Comparison of ENCODE assay signal across 8 mouse cellular contexts in genomic region chr7:122242260-122242659, GRCm38 (mm10). TPM values are rescaled to one million over a fixed set of nuclear protein-coding genes. Genes with fewer than 3 reads are reported as not detected.
A peak's percentile ranks its signal among the peaks of the same experiment; 100 is the strongest.
DNase-seq lines count a peak whose midpoint lies in the region; ATAC-seq and TF ChIP-seq lines count a peak whose summit lies in the region.

No protein-coding gene starts in this region.

- H3K4me1 ChIP-seq in liver, postnatal 0 days (ENCODE audit: insufficient read depth), result no peaks in the 10 kb centered on the region
- no peaks in the 10 kb centered on the region for H3K4me1 ChIP-seq in stomach, embryonic 16.5 days (ENCODE audit: control insufficient read depth, insufficient read depth, low read length)

- DNase-seq in adrenal gland, adult (ENCODE audit: inconsistent age in 2 of 2, low spot score in 1 of 2), result peak; percentile 8 to 65
- no peak for DNase-seq in adrenal gland, adult 8-10 months
- peak; percentile 30 for DNase-seq in liver, postnatal 0 days
- DNase-seq in liver, result no peak
- peak; percentile 29 for DNase-seq in c-Kit-positive CD71-positive TER-119-positive erythroid progenitor cells, embryonic 14.5 days (ENCODE audit: low spot score)
- DNase-seq in heart, adult 9 months (ENCODE audit: low spot score in 2 of 2), result peak; percentile 14 to 28
- DNase-seq in left cerebral cortex, postnatal 14 days (ENCODE audit: low spot score in 2 of 2), result peak; percentile 36 to 52

- H3K27me3 ChIP-seq in liver, postnatal 0 days (ENCODE audit: insufficient read depth, low read length), result no peaks in the 10 kb centered on the region
- H3K27me3 ChIP-seq in stomach, embryonic 16.5 days (ENCODE audit: control insufficient read depth, insufficient read depth, low read length), result no peaks in the 10 kb centered on the region

- TF ChIP-seq EP300 in liver, postnatal 0 days (IDR thresholded peaks at IDR 0.05; ENCODE audit: low read depth), result no peak

- intact Hi-C loops in left cerebral cortex, postnatal 14 days (cut with DNase I), result no loop called here

- ATAC-seq in liver, postnatal 0 days, result no peak
- 0 out of 2 replicates have a peak, but pooled peaks have one; percentile 23 for ATAC-seq in stomach, embryonic 16.5 days (ENCODE audit: insufficient read depth, low FRiP score)

- WGBS in liver, postnatal 0 days (ENCODE audit: insufficient replicate concordance), result 38% methylated on average over 1 of the region's 1 CpGs
- 29% methylated on average over 1 of the region's 1 CpGs for WGBS in stomach, embryonic 16.5 days

- H3K27ac ChIP-seq in liver, postnatal 0 days (ENCODE audit: low read depth), result no peak overlapping the region
- no peak overlapping the region for H3K27ac ChIP-seq in stomach, embryonic 16.5 days (ENCODE audit: low read length)

- peak; percentile 91 for TF ChIP-seq CTCF in liver, postnatal 0 days (IDR thresholded peaks at IDR 0.05; ENCODE audit: low read depth)

- no peak overlapping the region for H3K4me2 ChIP-seq in liver, postnatal 0 days (ENCODE audit: low read depth, low read length)
- no peak overlapping the region for H3K4me2 ChIP-seq in stomach, embryonic 16.5 days (ENCODE audit: low read depth, low read length)

- no peaks in the 10 kb centered on the region for H3K9me3 ChIP-seq in liver, postnatal 0 days (ENCODE audit: low read length)
- H3K9me3 ChIP-seq in stomach, embryonic 16.5 days (replicated peaks; ENCODE audit: control insufficient read depth, low read length), result no peaks in the 10 kb centered on the region

- H3K4me3 ChIP-seq in liver, postnatal 0 days (ENCODE audit: low read depth, low read length), result no peak overlapping the region
- H3K4me3 ChIP-seq in stomach, embryonic 16.5 days (replicated peaks; ENCODE audit: low read length), result no peak overlapping the region

- H3K36me3 ChIP-seq in liver, postnatal 0 days (replicated peaks; ENCODE audit: insufficient read depth, low read length), result no peaks in the 10 kb centered on the region
- H3K36me3 ChIP-seq in stomach, embryonic 16.5 days (ENCODE audit: control insufficient read depth, insufficient read depth, low read length), result no peaks in the 10 kb centered on the region

- no peak overlapping the region for H3K9ac ChIP-seq in liver, postnatal 0 days (replicated peaks)
- H3K9ac ChIP-seq in stomach, embryonic 16.5 days (ENCODE audit: low read length), result no peak overlapping the region

RNA-seq across cellular contexts. Expression of gene Chp2, which starts 23.0 kb away (rescaled TPM):
- total RNA-seq in adrenal gland, adult 8-10 months (2022), result 1 to 10 TPM; 1.2 to 4.5 (median 2.4) TPM
- 2.1 and 2.9 TPM in 2 replicates for polyA plus RNA-seq in liver, postnatal 0 days (2015; fragmentation: Nextera tagmentation; extraction: Ambion mirVana)
- total RNA-seq in left cerebral cortex, postnatal 14 days (2021), result 1 to 10 TPM; 2.7 to 3.9 TPM
- polyA plus RNA-seq in stomach, embryonic 16.5 days (2015; fragmentation: Nextera tagmentation; extraction: Ambion mirVana), result 1.7 and 2.0 TPM in 2 replicates

RNA-seq across cellular contexts. Expression of gene Prkcb, which starts 46.3 kb away (rescaled TPM):
- 10 to 100 TPM; 15.1 to 28.3 (median 21.8) TPM for total RNA-seq in adrenal gland, adult 8-10 months (2022)
- polyA plus RNA-seq in liver, postnatal 0 days (2015; fragmentation: Nextera tagmentation; extraction: Ambion mirVana), result 8.1 TPM in 2 replicates
- total RNA-seq in left cerebral cortex, postnatal 14 days (2021), result 100 to 1,000 TPM; 894 to 958 TPM
- polyA plus RNA-seq in stomach, embryonic 16.5 days (2015; fragmentation: Nextera tagmentation; extraction: Ambion mirVana), result 12.0 and 12.7 TPM in 2 replicates

RNA-seq across cellular contexts. Expression of gene Ern2, which starts 56.3 kb away (rescaled TPM):
- total RNA-seq in adrenal gland, adult 8-10 months (2022), result under 1 TPM; 0.15 to 0.43 (median 0.35) TPM
- polyA plus RNA-seq in liver, postnatal 0 days (2015; fragmentation: Nextera tagmentation; extraction: Ambion mirVana), result not detected in 2 replicates
- total RNA-seq in left cerebral cortex, postnatal 14 days (2021), result under 1 TPM; 0.34 to 0.35 TPM
- polyA plus RNA-seq in stomach, embryonic 16.5 days (2015; fragmentation: Nextera tagmentation; extraction: Ambion mirVana), result 28.5 and 39.9 TPM in 2 replicates

Comparison
In these comparisons a context has a peak if more than half of its experiments do, and no peak if none do; other contexts are left out.
1. DNase-seq: peak in adrenal gland, adult (2 of 2), liver, postnatal 0 days (single experiment), c-Kit-positive CD71-positive TER-119-positive erythroid progenitor cells, embryonic 14.5 days (single experiment), heart, adult 9 months (2 of 2) and left cerebral cortex, postnatal 14 days (2 of 2); none in adrenal gland, adult 8-10 months (single experiment) and liver (single experiment).
2. RNA of gene Prkcb, which starts 46.3 kb away (total RNA-seq): 894 to 958 TPM in left cerebral cortex, postnatal 14 days; 15.1 to 28.3 TPM in adrenal gland, adult 8-10 months; every median in the first group is over 10 times any median in the second.